Mouse (Mus musculus): ENCODE data around the gene Rasgrp4. TPM values are rescaled to one million over a fixed set of nuclear protein-coding genes. Genes with fewer than 3 reads are reported as not detected.

Gene Rasgrp4
- total and polyA plus RNA-seq, 2 experiments from 2014 or later: 0.19 to 0.79 TPM

- no peaks in the 10 kb centered on the region for H3K36me3 ChIP-seq (replicated peaks; ENCODE audit: control insufficient read depth, insufficient read depth, low read length)
- H3K4me3 ChIP-seq (ENCODE audit: low read depth, low read length): no peak overlapping the region
- TF ChIP-seq EP300 (IDR thresholded peaks at IDR 0.05; ENCODE audit: low read depth) (no peak), CTCF (IDR thresholded peaks at IDR 0.05; ENCODE audit: low read depth) (no peak)
- H3K9ac ChIP-seq (replicated peaks; ENCODE audit: low read depth, low read length): no peak overlapping the region
- no peaks in the 10 kb centered on the region for H3K9me3 ChIP-seq (replicated peaks; ENCODE audit: control insufficient read depth, low read length)
- no peak overlapping the region for H3K27ac ChIP-seq (ENCODE audit: low read depth)
- WGBS: 86% methylated on average over 12 of the region's 12 CpGs
- no peak overlapping the region for H3K4me2 ChIP-seq (ENCODE audit: low read depth, low read length)
- no peak for DNase-seq (ENCODE audit: low spot score)
- no peak for ATAC-seq (ENCODE audit: insufficient read depth, low read depth)
- H3K27me3 ChIP-seq (ENCODE audit: control insufficient read depth, insufficient read depth, low read length): 0 out of 2 replicates have a peak, but pooled peaks cover 3% of the 10 kb centered on the region
- no peaks in the 10 kb centered on the region for H3K4me1 ChIP-seq (ENCODE audit: control insufficient read depth, insufficient read depth)
These were observed 33.2 kb upstream of the Rasgrp4 start for GRCm38 (mm10) chr7:29101286-29102017.

- WGBS: 30% methylated on average over 38 of the region's 38 CpGs
These were observed 25.4 kb upstream of the Rasgrp4 start for GRCm38 (mm10) chr7:29108992-29109955.

DNA sequence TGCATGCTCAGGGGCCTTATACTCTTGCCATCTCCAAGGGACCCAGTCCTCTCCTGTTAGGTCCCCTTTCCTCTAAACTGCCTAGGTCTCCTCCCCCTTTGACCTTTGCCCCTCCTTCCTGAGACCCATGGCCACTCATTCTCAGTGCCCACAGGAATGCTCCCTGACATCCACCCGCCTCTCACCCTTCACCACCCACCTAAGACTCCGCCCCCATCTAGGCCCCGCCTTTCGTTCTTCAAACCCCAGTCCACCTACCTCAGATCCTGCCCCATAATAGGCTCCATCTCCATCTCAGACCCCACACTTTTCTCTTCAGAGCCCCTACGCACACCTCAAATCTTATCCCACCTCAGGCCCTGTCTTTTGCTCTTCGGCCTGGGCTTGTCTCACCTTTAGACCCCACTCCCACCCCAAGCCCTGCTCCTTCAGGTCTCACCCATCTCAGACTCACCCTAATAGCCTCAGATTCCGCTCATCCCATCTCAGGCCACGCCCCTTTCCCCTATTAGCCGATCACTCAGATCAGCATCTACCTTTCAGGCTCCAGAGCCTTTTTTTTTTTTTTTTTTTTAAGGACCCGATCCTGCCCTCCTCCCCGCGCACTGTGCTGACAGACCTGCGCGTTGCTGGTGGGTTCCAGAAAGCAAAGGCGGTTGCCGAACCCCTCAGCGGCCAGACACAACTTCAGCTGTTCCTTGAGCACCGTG, 16.4 kb upstream of the Rasgrp4 start:
- TF ChIP-seq EP300 (IDR thresholded peaks at IDR 0.05; ENCODE audit: low read depth) (no peak), CTCF (IDR thresholded peaks at IDR 0.05; ENCODE audit: low read depth) (no peak)
- no peak overlapping the region for H3K9ac ChIP-seq (replicated peaks; ENCODE audit: low read depth, low read length)
- H3K9me3 ChIP-seq (replicated peaks; ENCODE audit: control insufficient read depth, low read length): no peaks in the 10 kb centered on the region
- no peaks in the 10 kb centered on the region for H3K4me1 ChIP-seq (ENCODE audit: control insufficient read depth, insufficient read depth)
- ATAC-seq (ENCODE audit: insufficient read depth, low read depth) (no peak), DNase-seq (ENCODE audit: low spot score) (no peak)
- no peak overlapping the region for H3K27ac ChIP-seq (ENCODE audit: low read depth)
- no peak overlapping the region for H3K4me3 ChIP-seq (ENCODE audit: low read depth, low read length)
- H3K4me2 ChIP-seq (ENCODE audit: low read depth, low read length): no peak overlapping the region
- 0 out of 2 replicates have a peak, but pooled peaks cover 3% of the 10 kb centered on the region for H3K27me3 ChIP-seq (ENCODE audit: control insufficient read depth, insufficient read depth, low read length)
- 17% methylated on average over 18 of the region's 18 CpGs for WGBS
- H3K36me3 ChIP-seq (replicated peaks; ENCODE audit: control insufficient read depth, insufficient read depth, low read length): no peaks in the 10 kb centered on the region

More at GRCm38 (mm10) chr7:29108992-29109955, 25.4 kb upstream of the Rasgrp4 start:
- no peak overlapping the region for H3K4me3 ChIP-seq (ENCODE audit: low read depth, low read length)
- ATAC-seq (ENCODE audit: insufficient read depth, low read depth) (no peak), DNase-seq (ENCODE audit: low spot score) (no peak)
- H3K27ac ChIP-seq (ENCODE audit: low read depth): no peak overlapping the region
- no peaks in the 10 kb centered on the region for H3K36me3 ChIP-seq (replicated peaks; ENCODE audit: control insufficient read depth, insufficient read depth, low read length)
- H3K4me1 ChIP-seq (ENCODE audit: control insufficient read depth, insufficient read depth): no peaks in the 10 kb centered on the region
- H3K27me3 ChIP-seq (ENCODE audit: control insufficient read depth, insufficient read depth, low read length): 0 out of 2 replicates have a peak, but pooled peaks cover 3% of the 10 kb centered on the region
- no peaks in the 10 kb centered on the region for H3K9me3 ChIP-seq (replicated peaks; ENCODE audit: control insufficient read depth, low read length)
- no peak overlapping the region for H3K9ac ChIP-seq (replicated peaks; ENCODE audit: low read depth, low read length)
- TF ChIP-seq CTCF (IDR thresholded peaks at IDR 0.05; ENCODE audit: low read depth): no peak
- peak overlapping the region; percentile 9; the same call in 1 of the 2 replicates for H3K4me2 ChIP-seq (ENCODE audit: low read depth, low read length)

DNA sequence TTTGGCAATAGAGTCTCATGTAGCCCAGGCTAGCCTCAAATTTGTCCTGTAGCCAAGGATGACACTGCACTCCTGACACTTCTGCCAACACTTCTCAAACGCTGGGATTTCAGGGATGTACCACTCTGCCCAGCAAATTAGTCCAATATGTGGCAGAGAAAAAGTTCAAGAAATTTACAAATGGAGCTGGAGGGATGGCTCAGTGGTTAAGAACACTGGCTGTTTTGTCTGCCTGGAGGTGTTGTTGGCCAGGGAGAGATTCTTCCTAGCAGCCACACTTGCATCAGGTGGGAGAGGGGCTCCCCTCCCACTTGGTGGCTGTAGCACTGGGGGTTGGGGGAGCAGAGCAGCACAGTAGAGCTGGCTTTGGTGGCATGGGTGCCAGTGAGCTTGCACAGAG, 15.1 kb upstream of the Rasgrp4 start:
- H3K27me3 ChIP-seq (ENCODE audit: control insufficient read depth, insufficient read depth, low read length): 0 out of 2 replicates have a peak, but pooled peaks cover 4% of the 10 kb centered on the region
- H3K4me1 ChIP-seq (ENCODE audit: control insufficient read depth, insufficient read depth): 0 out of 2 replicates have a peak, but pooled peaks cover 6% of the 10 kb centered on the region
- 65% methylated on average over 1 of the region's 1 CpGs for WGBS
- H3K9ac ChIP-seq (replicated peaks; ENCODE audit: low read depth, low read length): no peak overlapping the region
- H3K9me3 ChIP-seq (replicated peaks; ENCODE audit: control insufficient read depth, low read length): no peaks in the 10 kb centered on the region
- no peaks in the 10 kb centered on the region for H3K36me3 ChIP-seq (replicated peaks; ENCODE audit: control insufficient read depth, insufficient read depth, low read length)
- no peak for ATAC-seq (ENCODE audit: insufficient read depth, low read depth)
- no peak for DNase-seq (ENCODE audit: low spot score)
- TF ChIP-seq CTCF (IDR thresholded peaks at IDR 0.05; ENCODE audit: low read depth) (no peak), EP300 (IDR thresholded peaks at IDR 0.05; ENCODE audit: low read depth) (no peak)
- H3K27ac ChIP-seq (ENCODE audit: low read depth): no peak overlapping the region
- H3K4me3 ChIP-seq (ENCODE audit: low read depth, low read length): no peak overlapping the region
- H3K4me2 ChIP-seq (ENCODE audit: low read depth, low read length): no peak overlapping the region

GRCm38 (mm10) chr7:29122821-29123220, 11.8 kb upstream of the Rasgrp4 start:
- TF ChIP-seq EP300 (IDR thresholded peaks at IDR 0.05; ENCODE audit: low read depth) (no peak), CTCF (IDR thresholded peaks at IDR 0.05; ENCODE audit: low read depth) (no peak)
- no peak overlapping the region for H3K27ac ChIP-seq (ENCODE audit: low read depth)
- 85% methylated on average over 9 of the region's 9 CpGs for WGBS
- no peaks in the 10 kb centered on the region for H3K36me3 ChIP-seq (replicated peaks; ENCODE audit: control insufficient read depth, insufficient read depth, low read length)
- no peaks in the 10 kb centered on the region for H3K9me3 ChIP-seq (replicated peaks; ENCODE audit: control insufficient read depth, low read length)
- no peak overlapping the region for H3K9ac ChIP-seq (replicated peaks; ENCODE audit: low read depth, low read length)
- no peak for DNase-seq (ENCODE audit: low spot score)
- no peak overlapping the region for H3K4me2 ChIP-seq (ENCODE audit: low read depth, low read length)
- no peak overlapping the region for H3K4me3 ChIP-seq (ENCODE audit: low read depth, low read length)
- H3K4me1 ChIP-seq (ENCODE audit: control insufficient read depth, insufficient read depth): 0 out of 2 replicates have a peak, but pooled peaks cover 7% of the 10 kb centered on the region
- H3K27me3 ChIP-seq (ENCODE audit: control insufficient read depth, insufficient read depth, low read length): peaks cover 13% of the 10 kb centered on the region; the same call in 1 of the 2 replicates
- ATAC-seq (ENCODE audit: insufficient read depth, low read depth): no peak
